Mouse (Mus musculus) mature B cell (primary cell): ENCODE data around the gene Babam1.

Experiments
- in situ Hi-C: fragments of 300-500 bp; cut with MboI; formaldehyde crosslinking; loops from 2 replicates; pipeline ENCODE4 v1.14.3; 2019

Gene Babam1

GRCm38 (mm10) chr8:71396639-71397305, at the start of gene Babam1:
Babam1 (plus strand) TSS chr8:71396861.
- in situ Hi-C loops, result no loop called here

- in situ Hi-C loops, result no loop called here
These were observed 45.5 kb upstream of the Babam1 start for GRCm38 (mm10) chr8:71351117-71351516.

- in situ Hi-C loops, result no loop called here
These were observed 45.1 kb upstream of the Babam1 start for GRCm38 (mm10) chr8:71351520-71351919.

GRCm38 (mm10) chr8:71358026-71358425, 38.6 kb upstream of the Babam1 start:
- in situ Hi-C loops, result no loop called here

GRCm38 (mm10) chr8:71366771-71367528, 29.7 kb upstream of the Babam1 start, which contains the start of gene Use1:
Use1 (plus strand) TSS chr8:71366848.
- in situ Hi-C loops, result no loop called here

DNA sequence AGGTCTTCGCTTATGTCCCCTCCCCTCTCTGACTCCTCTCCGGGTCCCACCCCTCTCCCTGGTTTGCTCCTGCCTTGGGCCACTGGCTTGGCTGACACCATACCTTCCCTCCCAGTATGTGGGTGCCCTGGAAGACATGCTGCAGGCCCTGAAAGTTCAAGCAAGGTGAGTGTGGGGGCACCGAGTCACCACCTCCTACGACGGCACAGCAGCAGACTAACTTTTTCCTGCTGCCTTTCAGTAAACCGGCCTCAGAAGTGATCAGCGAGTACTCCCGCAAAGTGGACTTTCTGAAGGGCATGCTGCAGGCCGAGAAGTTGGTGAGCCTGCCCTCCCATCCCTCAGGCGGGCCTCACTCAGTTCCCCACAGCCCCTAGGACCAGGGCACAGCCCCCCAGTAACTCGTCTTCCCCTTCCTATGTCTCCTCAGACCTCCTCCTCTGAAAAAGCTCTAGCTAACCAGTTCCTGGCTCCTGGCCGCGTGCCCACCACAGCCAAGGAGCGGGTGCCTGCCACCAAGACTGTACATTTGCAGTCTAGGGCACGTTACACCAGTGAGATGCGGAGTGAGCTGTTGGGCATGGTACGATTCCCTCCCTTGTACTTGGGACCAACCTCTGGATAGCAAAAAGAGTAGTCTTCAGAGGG, 29.0 kb upstream of the Babam1 start:
- in situ Hi-C loops, result no loop called here

- in situ Hi-C loops, result no loop called here
These were observed 28.3 kb upstream of the Babam1 start for GRCm38 (mm10) chr8:71368366-71368765.

DNA sequence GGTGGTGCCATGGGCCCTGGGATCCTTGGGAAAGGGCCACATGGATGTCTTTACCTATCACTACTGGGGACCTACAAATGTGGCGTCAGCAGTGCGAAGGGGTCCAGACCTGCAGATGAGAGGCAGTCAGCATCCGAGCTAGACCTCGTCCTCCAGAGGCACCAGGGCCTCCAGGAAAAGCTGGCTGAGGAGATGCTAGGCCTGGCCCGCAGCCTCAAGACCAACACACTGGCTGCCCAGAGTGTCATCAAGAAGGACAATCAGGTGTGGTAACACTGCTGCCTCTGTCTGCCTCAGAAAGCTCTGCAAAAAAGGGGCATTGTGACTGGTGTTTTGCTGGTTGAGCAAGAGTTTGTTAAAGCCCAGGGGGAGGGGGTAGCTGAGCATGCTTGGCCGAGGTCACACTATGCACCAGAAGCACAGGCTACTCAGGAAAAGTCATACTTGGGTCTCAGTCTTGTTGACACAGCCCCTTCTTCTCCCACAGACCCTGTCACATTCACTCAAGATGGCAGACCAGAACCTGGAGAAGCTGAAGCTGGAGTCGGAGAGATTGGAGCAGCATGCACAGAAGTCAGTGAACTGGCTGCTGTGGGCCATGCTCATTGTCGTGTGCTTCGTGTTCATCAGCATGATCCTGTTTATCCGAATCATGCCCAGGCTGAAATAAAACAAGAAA, 27.5 kb upstream of the Babam1 start:
- in situ Hi-C loops, result no loop called here

- in situ Hi-C loops, result no loop called here
These were observed 25.9 kb upstream of the Babam1 start for GRCm38 (mm10) chr8:71370711-71371235.

DNA sequence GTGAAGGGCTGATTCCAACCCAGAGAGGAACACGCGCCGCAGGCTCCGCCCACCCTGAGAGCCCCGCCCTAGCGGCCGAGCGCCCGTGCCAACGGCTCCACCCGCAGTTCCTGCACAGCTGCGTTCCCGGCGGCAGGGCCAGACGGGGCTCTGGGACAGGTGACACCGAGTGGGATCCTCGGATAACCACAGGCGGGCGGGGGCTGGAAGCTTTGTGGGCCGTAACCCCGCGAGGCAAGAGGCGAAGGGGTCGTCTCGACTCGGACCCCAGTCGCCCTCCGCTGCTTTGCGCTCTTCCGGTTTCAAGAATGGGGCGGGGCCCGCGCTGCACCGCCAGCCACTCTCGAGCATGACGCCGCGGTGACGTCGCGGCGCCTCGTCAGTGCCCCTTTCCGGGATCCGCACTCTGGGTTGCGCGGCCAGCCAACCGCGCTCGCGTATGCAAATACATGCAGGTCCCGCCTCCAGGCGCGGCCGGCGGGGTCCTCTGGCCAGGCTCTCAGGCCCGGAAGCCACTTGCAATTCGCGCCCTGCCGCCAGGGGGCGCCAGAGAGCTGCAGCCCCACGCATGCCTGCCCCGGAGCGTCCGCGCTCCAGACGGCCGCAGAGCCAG, 25.3 kb upstream of the Babam1 start, which contains the start of gene Ocel1:
Gene Ocel1 (plus strand): TSS at position 63 of the 613 bp plus-strand sequence.
- in situ Hi-C loops, result no loop called here

DNA sequence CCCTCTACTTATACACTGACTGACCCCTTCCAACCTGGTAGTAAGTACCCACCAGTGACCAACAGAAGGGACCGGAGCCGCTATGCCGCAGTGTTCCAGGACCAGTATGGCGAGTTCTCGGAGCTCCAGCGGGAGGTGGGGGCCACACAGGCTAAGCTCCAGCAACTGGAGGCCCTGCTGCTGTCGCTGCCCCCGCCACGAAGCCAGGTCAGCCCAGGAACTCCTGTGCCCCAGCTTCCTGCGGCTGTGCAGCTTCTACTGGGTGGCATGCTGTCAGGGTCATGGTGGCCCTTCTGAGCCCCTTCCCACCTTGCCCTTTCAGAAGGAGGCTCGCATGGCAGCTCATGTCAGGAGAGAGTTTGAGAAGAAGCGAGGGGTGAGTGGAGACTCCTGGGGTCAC, 24.2 kb upstream of the Babam1 start:
- in situ Hi-C loops, result no loop called here

DNA sequence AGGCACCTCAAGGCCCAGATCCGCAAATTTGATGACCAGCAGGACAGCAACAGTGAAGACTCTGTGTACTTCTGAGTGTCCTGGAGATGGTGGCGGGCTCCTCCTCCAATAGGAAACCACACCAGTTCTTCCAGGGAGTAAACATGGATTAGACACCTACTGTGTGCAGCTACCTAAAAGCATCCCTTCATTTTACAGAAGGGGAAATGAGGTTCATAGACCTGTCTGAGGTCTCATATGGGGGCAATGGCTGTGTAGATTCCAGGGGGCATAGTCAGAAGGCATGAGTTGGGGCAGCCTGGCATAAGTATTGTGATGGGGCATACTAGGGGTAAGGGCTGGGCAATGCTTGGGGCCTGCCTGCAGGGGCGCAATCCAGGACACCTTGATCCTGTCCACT, 23.7 kb upstream of the Babam1 start:
- in situ Hi-C loops, result no loop called here

- in situ Hi-C loops, result no loop called here
These were observed 21.9 kb upstream of the Babam1 start for GRCm38 (mm10) chr8:71374616-71375206.

GRCm38 (mm10) chr8:71375581-71376422, 20.9 kb upstream of the Babam1 start:
- in situ Hi-C loops, result no loop called here

GRCm38 (mm10) chr8:71376423-71377030, 20.1 kb upstream of the Babam1 start:
- in situ Hi-C loops, result no loop called here

DNA sequence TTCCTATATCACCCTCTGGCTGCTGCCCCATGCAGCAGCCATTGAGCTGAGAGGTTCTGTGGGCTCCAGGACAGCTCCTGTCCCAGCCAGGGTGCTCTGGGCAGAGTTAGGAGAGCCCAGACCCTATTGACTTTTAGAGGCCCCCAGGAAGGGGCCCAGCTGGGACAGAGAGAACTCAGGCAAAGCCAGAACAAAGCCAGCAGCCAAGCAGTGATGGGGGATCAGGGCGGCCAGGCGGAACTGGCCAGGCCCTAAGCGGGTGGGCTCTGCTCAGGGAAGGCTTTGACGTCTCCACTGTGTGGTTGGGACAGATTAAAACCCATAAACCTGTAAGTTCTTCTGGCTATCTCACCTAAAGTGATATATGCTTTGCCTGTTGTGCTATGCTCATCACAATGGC, 17.7 kb upstream of the Babam1 start:
- in situ Hi-C loops, result no loop called here

DNA sequence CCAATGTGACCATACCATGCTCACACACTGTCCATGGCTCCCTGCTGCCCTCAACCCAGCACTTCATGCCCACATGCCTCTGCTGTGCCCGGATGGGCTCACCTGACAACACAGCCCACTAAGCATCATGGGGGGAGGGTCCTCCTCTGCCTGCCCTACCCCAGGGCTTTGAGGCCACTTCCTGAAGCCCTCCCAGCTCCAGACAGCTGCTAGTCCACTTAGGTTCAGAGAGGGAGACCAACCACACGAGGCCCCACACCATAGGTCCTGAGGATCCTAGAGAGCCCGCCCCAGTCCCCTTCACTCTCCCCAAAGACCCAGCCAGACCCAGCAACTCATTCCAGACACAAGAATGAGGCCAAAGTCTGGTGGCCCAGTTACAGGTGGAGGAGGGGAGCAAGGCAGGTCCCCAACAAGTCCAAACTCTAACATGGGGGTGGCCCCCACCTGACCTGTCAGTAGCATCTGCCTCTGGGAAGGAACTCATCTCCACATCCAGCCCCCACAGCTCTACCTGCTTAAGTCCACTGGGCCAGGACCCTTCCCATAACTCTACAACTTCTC, 17.1 kb upstream of the Babam1 start:
- in situ Hi-C loops, result no loop called here

DNA sequence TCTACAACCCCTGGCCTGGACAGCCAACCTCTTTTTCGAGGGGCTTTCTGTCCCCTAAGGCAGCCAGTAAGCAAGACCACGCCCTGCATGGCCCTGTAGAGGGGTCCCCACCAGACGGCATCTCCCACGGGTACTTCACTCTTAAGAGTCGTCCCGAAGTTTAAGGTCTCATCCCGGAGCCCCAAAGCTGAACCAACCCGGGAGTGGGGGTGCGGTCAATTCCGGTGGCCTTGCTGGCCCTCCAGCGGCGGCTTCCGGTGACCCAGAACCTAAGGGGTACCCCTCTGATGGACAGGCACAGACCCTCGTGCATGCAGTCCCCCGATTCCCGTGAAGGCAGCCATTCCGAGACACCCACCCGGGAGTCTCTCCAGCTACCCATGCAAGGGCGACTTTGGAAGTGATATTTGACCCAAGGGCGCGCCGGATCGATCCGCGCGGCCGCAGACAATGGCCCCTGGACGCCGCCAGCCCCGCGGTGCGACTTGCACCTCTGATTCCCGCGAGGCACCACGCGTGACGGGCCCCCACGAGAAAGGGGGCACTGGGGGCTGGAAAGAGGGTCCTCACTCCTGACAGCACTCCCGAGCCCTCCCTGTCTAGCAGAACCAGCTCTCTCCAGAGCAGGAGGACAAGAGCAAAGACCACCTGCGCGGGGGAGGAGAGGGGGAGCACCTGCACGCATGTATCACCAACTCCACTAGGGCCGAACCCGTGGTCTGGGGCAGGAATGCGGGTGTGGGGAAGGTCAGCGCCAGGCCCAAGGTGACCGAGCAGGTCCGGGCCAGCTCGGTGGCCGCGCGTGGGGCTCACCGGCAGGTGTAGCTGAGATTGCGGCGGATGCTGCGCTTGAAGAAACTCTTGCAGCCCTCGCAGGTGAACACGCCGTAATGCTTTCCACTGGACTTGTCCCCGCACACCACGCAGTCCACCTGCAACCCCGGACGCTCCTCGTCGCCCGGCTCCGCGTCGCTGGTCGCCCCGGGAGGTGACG, 16.2 kb upstream of the Babam1 start:
- in situ Hi-C loops, result no loop called here
